Comparison of ENCODE assay signal across 8 mouse cellular contexts in the genomic region with DNA sequence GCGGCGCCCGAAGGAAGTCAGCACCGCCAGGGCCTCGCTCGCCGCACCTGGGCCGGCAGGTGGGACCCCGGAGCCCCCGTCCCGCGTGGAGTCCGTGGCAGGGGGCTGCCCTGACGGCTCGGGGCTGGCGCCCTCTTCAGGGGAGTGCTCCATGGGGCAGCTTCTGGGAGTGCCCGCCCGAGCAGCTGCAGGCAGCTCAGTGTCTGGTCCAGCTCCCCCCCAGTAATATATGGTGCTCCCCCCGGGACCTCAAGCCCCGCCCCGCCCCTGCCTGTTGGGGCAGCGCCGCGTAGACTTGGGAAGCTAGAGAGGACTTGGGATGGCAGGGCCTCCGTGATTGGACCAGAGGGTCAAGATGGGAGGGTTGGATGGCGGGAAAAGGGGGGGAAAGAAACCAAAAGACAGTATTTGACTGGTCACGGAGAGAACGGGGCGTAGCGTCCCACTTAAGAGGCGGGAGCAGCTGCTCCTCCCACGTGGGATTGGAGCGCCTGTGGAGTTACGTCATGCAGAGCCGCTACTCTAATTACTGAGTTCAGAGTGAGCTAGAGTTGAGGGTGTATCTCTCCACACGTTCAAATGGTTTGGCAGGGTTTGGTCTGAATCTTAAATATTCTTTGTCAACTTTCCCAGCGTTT. TPM values are rescaled to one million over a fixed set of nuclear protein-coding genes. Genes with fewer than 3 reads are reported as not detected.
DNase-seq lines count a peak whose midpoint lies in the region; ATAC-seq lines count a peak whose summit lies in the region.

Gene Esyt1 (minus strand): TSS at position 201 of the 638 bp plus-strand sequence.

- ATAC-seq in heart, embryonic 13.5 days (ENCODE audit: extremely low read depth, insufficient number of reproducible peaks, low FRiP score, low TSS enrichment) = peak; percentile 96
- peak; percentile 96 for ATAC-seq in liver, embryonic 12.5 days
- ATAC-seq in stomach, embryonic 16.5 days (ENCODE audit: insufficient read depth, low FRiP score) = peak; percentile 98

- peaks cover 23% of the 10 kb centered on the region for H3K36me3 ChIP-seq in heart, embryonic 13.5 days
- peaks cover 17% of the 10 kb centered on the region for H3K36me3 ChIP-seq in liver, embryonic 12.5 days
- H3K36me3 ChIP-seq in stomach, embryonic 16.5 days (ENCODE audit: control insufficient read depth, insufficient read depth, low read length) = no peaks in the 10 kb centered on the region

- H3K9me3 ChIP-seq in heart, embryonic 13.5 days = no peaks in the 10 kb centered on the region
- H3K9me3 ChIP-seq in liver, embryonic 12.5 days (replicated peaks) = no peaks in the 10 kb centered on the region
- H3K9me3 ChIP-seq in stomach, embryonic 16.5 days (replicated peaks; ENCODE audit: control insufficient read depth, low read length) = no peaks in the 10 kb centered on the region

- peak within 1 kb of the TSS; percentile 71 for H3K27ac ChIP-seq in brown adipose tissue, adult 24 weeks (replicated peaks; ENCODE audit: low read depth, low read length)
- peak within 1 kb of the TSS; percentile 73 for H3K27ac ChIP-seq in heart, embryonic 13.5 days (replicated peaks)
- H3K27ac ChIP-seq in liver, embryonic 12.5 days = peak within 1 kb of the TSS; percentile 92
- peak within 1 kb of the TSS; percentile 91 for H3K27ac ChIP-seq in stomach, embryonic 16.5 days (ENCODE audit: low read length)

- H3K4me1 ChIP-seq in brown adipose tissue, adult 24 weeks (ENCODE audit: control insufficient read depth, insufficient read depth, insufficient read length, low read length) = no peaks in the 10 kb centered on the region
- peaks cover 18% of the 10 kb centered on the region for H3K4me1 ChIP-seq in heart, embryonic 13.5 days
- peaks cover 35% of the 10 kb centered on the region for H3K4me1 ChIP-seq in liver, embryonic 12.5 days
- peaks cover 15% of the 10 kb centered on the region for H3K4me1 ChIP-seq in stomach, embryonic 16.5 days (ENCODE audit: control insufficient read depth, insufficient read depth, low read length)

- no peaks in the 10 kb centered on the region for H3K27me3 ChIP-seq in heart, embryonic 13.5 days (replicated peaks)
- H3K27me3 ChIP-seq in liver, embryonic 12.5 days (replicated peaks) = peaks cover 5% of the 10 kb centered on the region
- H3K27me3 ChIP-seq in stomach, embryonic 16.5 days (ENCODE audit: control insufficient read depth, insufficient read depth, low read length) = no peaks in the 10 kb centered on the region

- peak; percentile 96 for DNase-seq in CD4-positive, CD25-positive, alpha-beta regulatory T cell, adult 2 months (ENCODE audit: low read depth, low spot score)
- peak; percentile 94 for DNase-seq in fat pad, adult 2 months (ENCODE audit: extremely low read depth, low read depth, low spot score)
- peak; percentile 95 for DNase-seq in kidney, postnatal 10 days
- peak; percentile 94 for DNase-seq in natural killer cell, adult 2 months (ENCODE audit: low spot score in 2 of 2)

- peak within 1 kb of the TSS; percentile 80 for H3K4me3 ChIP-seq in brown adipose tissue, adult 24 weeks (ENCODE audit: insufficient read depth, low read depth, low read length)
- H3K4me3 ChIP-seq in heart, embryonic 13.5 days = peak within 1 kb of the TSS; percentile 77
- H3K4me3 ChIP-seq in liver, embryonic 12.5 days = peak within 1 kb of the TSS; percentile 83
- peak within 1 kb of the TSS; percentile 84 for H3K4me3 ChIP-seq in stomach, embryonic 16.5 days (replicated peaks; ENCODE audit: low read length)

- H3K4me2 ChIP-seq in heart, embryonic 13.5 days = peak within 1 kb of the TSS; percentile 89
- H3K4me2 ChIP-seq in liver, embryonic 12.5 days = peak within 1 kb of the TSS; percentile 100
- peak within 1 kb of the TSS; percentile 95 for H3K4me2 ChIP-seq in stomach, embryonic 16.5 days (ENCODE audit: low read depth, low read length)

- under 1% methylated on average over 37 of the region's 37 CpGs for WGBS in heart, embryonic 13.5 days
- 1% methylated on average over 37 of the region's 37 CpGs for WGBS in liver, embryonic 12.5 days (ENCODE audit: insufficient replicate concordance)
- WGBS in stomach, embryonic 16.5 days = under 1% methylated on average over 37 of the region's 37 CpGs

- H3K9ac ChIP-seq in heart, embryonic 13.5 days = peak within 1 kb of the TSS; percentile 88
- H3K9ac ChIP-seq in liver, embryonic 12.5 days = peak within 1 kb of the TSS; percentile 90
- peak within 1 kb of the TSS; percentile 93 for H3K9ac ChIP-seq in stomach, embryonic 16.5 days (ENCODE audit: low read length)

RNA-seq across cellular contexts. Expression of gene Esyt1, which starts in this region (rescaled TPM):
- 31.6 and 35.5 TPM in 2 replicates for polyA plus RNA-seq in brown adipose tissue, adult 24 weeks (2012; ENCODE audit: insufficient read depth, insufficient read length, missing spikeins)
- polyA plus RNA-seq in heart, embryonic 13.5 days (2015; fragmentation: Nextera tagmentation; extraction: Ambion mirVana) = 17.2 and 17.3 TPM in 2 replicates
- polyA plus RNA-seq in liver, embryonic 12.5 days (2016; fragmentation: Nextera tagmentation; extraction: Ambion mirVana) = 15.0 and 16.0 TPM in 2 replicates
- polyA plus RNA-seq in stomach, embryonic 16.5 days (2015; fragmentation: Nextera tagmentation; extraction: Ambion mirVana) = 32.9 TPM in 2 replicates

Comparison
In these comparisons a context has a peak if more than half of its experiments do, and no peak if none do; other contexts are left out.
1. Peak in every context shown above with its lines: DNase-seq, ATAC-seq, H3K4me3 ChIP-seq and H3K27ac ChIP-seq.